Mouse (Mus musculus): Measurements from ENCODE around the gene Scin.

DNA sequence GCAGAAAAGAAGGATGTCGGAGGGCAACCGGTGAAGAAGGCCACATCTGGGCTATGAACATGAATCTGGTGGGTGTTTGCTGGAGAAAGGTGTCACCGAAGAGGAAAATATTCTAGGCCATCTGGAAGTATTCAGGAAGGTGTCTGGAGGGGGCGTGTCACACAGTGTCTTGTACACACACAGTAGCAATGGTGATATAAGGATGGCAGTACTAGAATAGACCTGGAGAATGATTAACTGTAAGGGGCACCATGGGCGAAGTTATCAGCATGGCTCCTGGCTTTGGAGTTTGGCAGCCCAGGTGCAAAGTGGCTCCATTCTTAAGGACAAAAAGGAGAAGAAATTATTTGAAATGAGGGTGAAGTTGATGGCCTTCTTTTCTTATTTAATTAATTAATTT, 17.8 kb downstream of the Scin start:
- TF ChIP-seq GATA1 (IDR thresholded peaks at IDR 0.05; ENCODE audit: borderline replicate concordance, low read length) (no peak), FLI1 (IDR thresholded peaks at IDR 0.05; ENCODE audit: low read length) (no peak)
